Comparison of ENCODE assay signal across 9 mouse cellular contexts in the genomic region with DNA sequence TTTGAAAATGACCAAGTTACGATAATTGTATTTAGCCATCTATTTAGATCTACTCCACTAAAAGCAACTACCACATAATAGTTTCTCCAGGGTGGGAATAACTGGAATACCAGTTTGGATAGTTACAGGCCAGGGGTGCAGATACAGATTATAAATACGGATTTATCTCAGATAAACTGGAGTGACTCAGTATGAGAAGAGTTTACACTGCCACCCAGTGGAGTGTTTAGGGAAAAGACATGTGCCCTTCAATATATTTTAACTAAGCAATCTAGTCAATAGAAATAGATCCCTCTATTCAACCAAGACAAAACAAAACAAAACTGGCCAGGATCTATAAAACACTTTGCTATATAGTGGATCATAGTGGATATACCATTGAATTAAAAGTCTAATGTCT. TPM values are rescaled to one million over a fixed set of nuclear protein-coding genes. Genes with fewer than 3 reads are reported as not detected.
DNase-seq lines count a peak whose midpoint lies in the region; ATAC-seq and TF ChIP-seq lines count a peak whose summit lies in the region.
"Had no signal": no experiment of that assay in that cellular context is flagged by ENCODE, and none has a peak within 500 bp of the region (broad histone marks: within the 10 kb centered on the region; RNA-seq: fewer than 3 reads in every experiment).

No protein-coding gene starts in this region.

- no peak overlapping the region for H3K4me2 ChIP-seq in heart, embryonic 12.5 days
- H3K4me2 ChIP-seq in lung, postnatal 0 days (replicated peaks; ENCODE audit: low read depth, low read length) = no peak overlapping the region
- H3K4me2 ChIP-seq: hindbrain, embryonic 15.5 days had no signal

- no peaks in the 10 kb centered on the region for H3K4me1 ChIP-seq in heart, embryonic 12.5 days (replicated peaks)
- no peaks in the 10 kb centered on the region for H3K4me1 ChIP-seq in lung, postnatal 0 days (ENCODE audit: insufficient read depth, low read depth, low read length)
- H3K4me1 ChIP-seq: hindbrain, embryonic 15.5 days had no signal

- no peak overlapping the region for H3K4me3 ChIP-seq in heart, embryonic 12.5 days
- no peak overlapping the region for H3K4me3 ChIP-seq in lung, postnatal 0 days (ENCODE audit: low read depth, low read length)
- H3K4me3 ChIP-seq: hindbrain, embryonic 15.5 days had no signal

- no peak for ATAC-seq in heart, embryonic 12.5 days (ENCODE audit: insufficient number of reproducible peaks, low FRiP score)
- no peak for ATAC-seq in lung, postnatal 0 days
- ATAC-seq in erythroblast, adult 5-6 weeks (replicated peaks; ENCODE audit: low FRiP score, poor library complexity, severe bottlenecking) = no peak

- TF ChIP-seq CTCF in lung, postnatal 0 days (IDR thresholded peaks at IDR 0.05) = peak; percentile 73

- H3K27ac ChIP-seq in heart, embryonic 12.5 days (ENCODE audit: poor library complexity, severe bottlenecking) = no peak overlapping the region
- no peak overlapping the region for H3K27ac ChIP-seq in lung, postnatal 0 days (ENCODE audit: low read length)
- H3K27ac ChIP-seq: hindbrain, embryonic 15.5 days had no signal

- no peaks in the 10 kb centered on the region for H3K27me3 ChIP-seq in heart, embryonic 12.5 days (replicated peaks)
- H3K27me3 ChIP-seq in lung, postnatal 0 days (replicated peaks; ENCODE audit: insufficient read depth, low read length) = no peaks in the 10 kb centered on the region
- H3K27me3 ChIP-seq: hindbrain, embryonic 15.5 days had no signal

- 56% methylated on average over 2 of the region's 2 CpGs for WGBS in heart, embryonic 12.5 days
- 55% methylated on average over 2 of the region's 2 CpGs for WGBS in lung, postnatal 0 days

- no peak overlapping the region for H3K9ac ChIP-seq in heart, embryonic 12.5 days
- H3K9ac ChIP-seq in lung, postnatal 0 days (replicated peaks; ENCODE audit: low read depth) = no peak overlapping the region
- H3K9ac ChIP-seq: hindbrain, embryonic 15.5 days had no signal

- no peaks in the 10 kb centered on the region for H3K9me3 ChIP-seq in heart, embryonic 12.5 days (replicated peaks)
- H3K9me3 ChIP-seq in lung, postnatal 0 days (ENCODE audit: low read length) = no peaks in the 10 kb centered on the region
- H3K9me3 ChIP-seq: hindbrain, embryonic 15.5 days had no signal

- peak; percentile 44 for DNase-seq in heart, adult 8-10 months (ENCODE audit: low spot score)
- DNase-seq in ovary, postnatal 14 days (ENCODE audit: low spot score) = peak; percentile 18
- no peak for DNase-seq in ovary, postnatal 36 days (ENCODE audit: low spot score)
- peak; percentile 6 for DNase-seq in c-Kit-positive CD71-positive TER-119-negative erythroid progenitor cells, embryonic 14.5 days (ENCODE audit: low read depth)
- DNase-seq in lung, postnatal 0 days (ENCODE audit: low spot score) = peak; percentile 76
- no peak for DNase-seq in natural killer cell, adult 2 months (ENCODE audit: low spot score in 2 of 2)

- TF ChIP-seq EP300 in lung, postnatal 0 days (IDR thresholded peaks at IDR 0.05) = no peak

- no peaks in the 10 kb centered on the region for H3K36me3 ChIP-seq in heart, embryonic 12.5 days
- no peaks in the 10 kb centered on the region for H3K36me3 ChIP-seq in lung, postnatal 0 days (ENCODE audit: insufficient read depth, low read length)
- H3K36me3 ChIP-seq: hindbrain, embryonic 15.5 days had no signal

RNA-seq across cellular contexts. Expression of a gene that starts 24.7 kb away (rescaled TPM):
- not detected for total RNA-seq in heart, adult 8-10 months (2022)
- polyA plus RNA-seq in heart, embryonic 12.5 days (2016; fragmentation: Nextera tagmentation; extraction: Ambion mirVana) = not detected in 2 replicates
- not detected in 2 replicates for polyA plus RNA-seq in lung, postnatal 0 days (2015; fragmentation: Nextera tagmentation; extraction: Ambion mirVana)
- not detected in 2 replicates for total RNA-seq in erythroblast, adult 5-6 weeks (2015; ENCODE audit: low replicate concordance)
- total RNA-seq in erythroblast, adult 5-6 weeks (2017; ENCODE audit: low replicate concordance) = not detected in 2 replicates
- polyA plus RNA-seq: hindbrain, embryonic 15.5 days had no signal

RNA-seq across cellular contexts. Expression of a gene that starts 51.5 kb away (rescaled TPM):
- total RNA-seq in heart, adult 8-10 months (2022) = 10 to 100 TPM; 16.9 to 20.2 (median 19.0) TPM
- polyA plus RNA-seq in heart, embryonic 12.5 days (2016; fragmentation: Nextera tagmentation; extraction: Ambion mirVana) = 61.6 and 68.4 TPM in 2 replicates
- polyA plus RNA-seq in lung, postnatal 0 days (2015; fragmentation: Nextera tagmentation; extraction: Ambion mirVana) = 28.0 and 36.7 TPM in 2 replicates
- total RNA-seq in erythroblast, adult 5-6 weeks (2015; ENCODE audit: low replicate concordance) = 69.0 and 73.2 TPM in 2 replicates
- 54.1 and 67.5 TPM in 2 replicates for total RNA-seq in erythroblast, adult 5-6 weeks (2017; ENCODE audit: low replicate concordance)

RNA-seq across cellular contexts. Expression of a gene that starts 53.9 kb away (rescaled TPM):
- 10 to 100 TPM in 2 of 4 experiments, 1 to 10 TPM in 2; 5.7 to 12.2 (median 9.4) TPM for total RNA-seq in heart, adult 8-10 months (2022)
- 5.3 and 5.5 TPM in 2 replicates for polyA plus RNA-seq in heart, embryonic 12.5 days (2016; fragmentation: Nextera tagmentation; extraction: Ambion mirVana)
- polyA plus RNA-seq in lung, postnatal 0 days (2015; fragmentation: Nextera tagmentation; extraction: Ambion mirVana) = 56.1 and 148 TPM in 2 replicates
- total RNA-seq in erythroblast, adult 5-6 weeks (2015; ENCODE audit: low replicate concordance) = not detected in 2 replicates
- total RNA-seq in erythroblast, adult 5-6 weeks (2017; ENCODE audit: low replicate concordance) = not detected in 2 replicates

Comparison
In these comparisons a context has a peak if more than half of its experiments do, and no peak if none do; other contexts are left out.
1. DNase-seq: peak in heart, adult 8-10 months (single experiment), ovary, postnatal 14 days (single experiment), c-Kit-positive CD71-positive TER-119-negative erythroid progenitor cells, embryonic 14.5 days (single experiment) and lung, postnatal 0 days (single experiment); none in ovary, postnatal 36 days (single experiment) and natural killer cell, adult 2 months (0 of 2).
2. RNA of a gene that starts 53.9 kb away (total RNA-seq): 5.7 to 12.2 TPM in heart, adult 8-10 months; not detected in erythroblast, adult 5-6 weeks; every median in the first group is over 4 times any median in the second.